Mouse (Mus musculus): Measurements from ENCODE around the gene Npas2. TPM values are rescaled to one million over a fixed set of nuclear protein-coding genes. Genes with fewer than 3 reads are reported as not detected.

Npas2 gene
- polyA plus RNA-seq, 1 experiment from 2014 or later = 1.2 TPM

Small RNA genes lying within 50 kb of the gene (microRNA-seq; reads per million reads assigned to microRNA genes)
- gene Mir6349 = not detected

Other genes starting within 250 kb of the Npas2 start
- 144 and 165 TPM in 2 replicates for gene Pdcl3, start 208.1 kb upstream of the Npas2 start, polyA plus RNA-seq (2015; fragmentation: Nextera tagmentation; extraction: Ambion mirVana)
- gene Rpl31, start 174.1 kb downstream of the Npas2 start, polyA plus RNA-seq (2015; fragmentation: Nextera tagmentation; extraction: Ambion mirVana) = 257 and 276 TPM in 2 replicates

All from hindbrain, embryonic 16.5 days (tissue).